Mouse (Mus musculus) frontal cortex, postnatal 25 days (tissue): ENCODE measurements around the gene Dok3.
"Not testable (repeated sequence)": the region's sequence is repeated elsewhere in the genome, so short reads cannot be mapped to it uniquely, and the experiment has no call there.

ENCODE experiments used
- DNase-seq, 2 experiments: peaks; one replicate each; pipeline ENCODE4 v3.0.0; 2022; ENCODE audit warnings: low spot score in 2 of 2

Dok3 gene

GRCm38 (mm10) chr13:55529198-55529915 lies at the start of gene Dok3:
Gene Dok3, minus strand, starts transcription at chr13:55529296.
- DNase-seq, result no peak

GRCm38 (mm10) chr13:55578086-55578485 lies 49.0 kb upstream of the Dok3 start:
- no peak for DNase-seq

GRCm38 (mm10) chr13:55576872-55577271 lies 47.8 kb upstream of the Dok3 start:
- DNase-seq, result not testable (repeated sequence)

GRCm38 (mm10) chr13:55575932-55576331 lies 46.8 kb upstream of the Dok3 start:
- no peak for DNase-seq

- DNase-seq, result no peak
These were observed 45.2 kb upstream of the Dok3 start for GRCm38 (mm10) chr13:55574321-55574720.

- no peak for DNase-seq
These were observed 44.3 kb upstream of the Dok3 start, which contains the start of gene Tmed9 for GRCm38 (mm10) chr13:55573432-55573831. Gene Tmed9, plus strand, starts transcription at chr13:55573732.

- DNase-seq, result no peak
These were observed 42.9 kb upstream of the Dok3 start for GRCm38 (mm10) chr13:55571977-55572376.

GRCm38 (mm10) chr13:55571027-55571751 lies 42.1 kb upstream of the Dok3 start, which contains the start of gene Fam193b:
Gene Fam193b, minus strand, starts transcription at chr13:55571120.
- DNase-seq, result peak; percentile 87 to 91

GRCm38 (mm10) chr13:55570286-55570973 lies 41.3 kb upstream of the Dok3 start:
- DNase-seq, result peak in 1 of 2 experiments; percentile 20

GRCm38 (mm10) chr13:55569726-55570285 lies 40.7 kb upstream of the Dok3 start:
- peak in 1 of 2 experiments; percentile 13 for DNase-seq

GRCm38 (mm10) chr13:55568524-55568923 lies 39.4 kb upstream of the Dok3 start:
- not testable (repeated sequence) for DNase-seq

- DNase-seq, result no peak
These were observed 38.9 kb upstream of the Dok3 start for GRCm38 (mm10) chr13:55567949-55568348.

GRCm38 (mm10) chr13:55567001-55567400 lies 37.9 kb upstream of the Dok3 start:
- DNase-seq, result no peak

- no peak for DNase-seq
These were observed 34.3 kb upstream of the Dok3 start for GRCm38 (mm10) chr13:55563266-55563879.

- DNase-seq, result no peak
These were observed 28.4 kb upstream of the Dok3 start for GRCm38 (mm10) chr13:55557499-55557898.

GRCm38 (mm10) chr13:55555921-55556320 lies 26.8 kb upstream of the Dok3 start:
- DNase-seq, result no peak

- DNase-seq, result no peak
These were observed 20.0 kb upstream of the Dok3 start for GRCm38 (mm10) chr13:55549061-55549460.

GRCm38 (mm10) chr13:55548426-55548825 lies 19.3 kb upstream of the Dok3 start:
- no peak for DNase-seq

GRCm38 (mm10) chr13:55547916-55548315 lies 18.8 kb upstream of the Dok3 start:
- no peak for DNase-seq

- no peak for DNase-seq
These were observed 15.7 kb upstream of the Dok3 start for GRCm38 (mm10) chr13:55544792-55545191.

- DNase-seq, result no peak
These were observed 14.4 kb upstream of the Dok3 start for GRCm38 (mm10) chr13:55543447-55543846.

GRCm38 (mm10) chr13:55542891-55543290 lies 13.8 kb upstream of the Dok3 start:
- no peak for DNase-seq
